Mouse (Mus musculus) liver, embryonic 16.5 days (tissue): ENCODE data around the gene Pkdcc. TPM values are rescaled to one million over a fixed set of nuclear protein-coding genes. Genes with fewer than 3 reads are reported as not detected.

Source experiments
- ATAC-seq: fragments of 200-750 bp; cut with Nextera tagmentation; 2 replicates; pipeline ENCODE4 v1.8.0; 2017; ENCODE audit warnings: low read depth, mild to moderate bottlenecking, moderate number of reproducible peaks, moderate library complexity
- H3K27ac ChIP-seq: fragments of 300-500 bp; sonication (generic); 2 replicates; pipeline ENCODE4 v1.5.1; 2014; ENCODE audit warnings: mild to moderate bottlenecking, low read length
- H3K27me3 ChIP-seq: fragments of 300-500 bp; sonication (generic); 2 replicates; pipeline ENCODE4 v1.6.1; 2014; ENCODE audit warnings: low read depth, low read length, mixed read lengths; ENCODE audit not compliant: control insufficient read depth, insufficient read depth
- H3K36me3 ChIP-seq: fragments of 300-500 bp; sonication (generic); 2 replicates; pipeline ENCODE4 v1.6.1; 2014; ENCODE audit warnings: mild to moderate bottlenecking; ENCODE audit not compliant: control insufficient read depth, insufficient read depth
- H3K4me1 ChIP-seq: fragments of 300-500 bp; sonication (generic); 2 replicates; pipeline ENCODE4 v1.6.1; 2014; ENCODE audit warnings: low read depth, low read length, mixed read lengths; ENCODE audit not compliant: control insufficient read depth
- H3K4me2 ChIP-seq: fragments of 300-500 bp; sonication (generic); 2 replicates; pipeline ENCODE4 v1.6.1; 2014; ENCODE audit warnings: low read depth, low read length, mixed read lengths
- H3K4me3 ChIP-seq: fragments of 300-500 bp; sonication (generic); 2 replicates; pipeline ENCODE4 v1.5.1; 2014; ENCODE audit warnings: low read depth, mild to moderate bottlenecking, low read length
- H3K9ac ChIP-seq: fragments of 300-500 bp; sonication (generic); 2 replicates; pipeline ENCODE4 v1.6.1; 2014; ENCODE audit warnings: low read depth, low read length
- H3K9me3 ChIP-seq: fragments of 300-500 bp; sonication (generic); replicated peaks from 2 replicates; pipeline ENCODE4 v1.6.1; 2016; ENCODE audit warnings: low read length; ENCODE audit not compliant: control insufficient read depth
- WGBS: fragments of 180-500 bp; shearing (Covaris S2); extraction: QIAGEN DNeasy Blood & Tissue Kit; methylation state at CpG from one replicate; pipeline ENCODE4 v1.1.7; 2014; ENCODE audit not compliant: insufficient replicate concordance; 5-methylcytosine and 5-hydroxymethylcytosine counted together
- polyA plus RNA-seq: library from polyadenylated mRNA; unstranded; fragments of >200 nt; fragmentation: Nextera tagmentation; extraction: Ambion mirVana; gene quantifications from 2 replicates; pipeline ENCODE4 v1.2.1, GENCODE M21; 2015

Gene Pkdcc
- polyA plus RNA-seq, 1 experiment from 2014 or later, result 2.5 TPM

- H3K36me3 ChIP-seq, result no peaks in the 10 kb centered on the region
- H3K9ac ChIP-seq, result no peak overlapping the region
- H3K27ac ChIP-seq, result no peak overlapping the region
- ATAC-seq, result no peak
- H3K4me2 ChIP-seq, result no peak overlapping the region
- no peak overlapping the region for H3K4me3 ChIP-seq
- peaks cover 6% of the 10 kb centered on the region for H3K4me1 ChIP-seq
- WGBS, result 66% methylated on average over 13 of the region's 13 CpGs
- no peaks in the 10 kb centered on the region for H3K27me3 ChIP-seq
- no peaks in the 10 kb centered on the region for H3K9me3 ChIP-seq
These were observed 9.4 kb downstream of the Pkdcc start for GRCm38 (mm10) chr17:83224451-83224971.

- no peak overlapping the region for H3K9ac ChIP-seq
- no peaks in the 10 kb centered on the region for H3K27me3 ChIP-seq
- no peaks in the 10 kb centered on the region for H3K36me3 ChIP-seq
- H3K4me3 ChIP-seq, result no peak overlapping the region
- no peak overlapping the region for H3K4me2 ChIP-seq
- no peaks in the 10 kb centered on the region for H3K9me3 ChIP-seq
- WGBS, result 57% methylated on average over 8 of the region's 8 CpGs
- H3K27ac ChIP-seq, result no peak overlapping the region
- H3K4me1 ChIP-seq, result peaks cover 4% of the 10 kb centered on the region
- ATAC-seq, result no peak
These were observed 11.4 kb downstream of the Pkdcc start for GRCm38 (mm10) chr17:83226395-83226986.

- Histone ChIP-seq H3K9ac (no peak overlapping the region), H3K4me3 (no peak overlapping the region), H3K4me2 (no peak overlapping the region), H3K9me3 (no peaks in the 10 kb centered on the region), H3K27ac (no peak overlapping the region), H3K27me3 (no peaks in the 10 kb centered on the region), H3K36me3 (no peaks in the 10 kb centered on the region), H3K4me1 (no peaks in the 10 kb centered on the region)
- no peak for ATAC-seq
- 49% methylated on average over 11 of the region's 11 CpGs for WGBS
These were observed 16.3 kb downstream of the Pkdcc start for GRCm38 (mm10) chr17:83231357-83231756.

GRCm38 (mm10) chr17:83235227-83235626 lies 20.1 kb downstream of the Pkdcc start:
- ATAC-seq, result no peak
- Histone ChIP-seq H3K4me1 (no peaks in the 10 kb centered on the region), H3K4me3 (no peak overlapping the region), H3K36me3 (no peaks in the 10 kb centered on the region), H3K27ac (no peak overlapping the region), H3K27me3 (no peaks in the 10 kb centered on the region), H3K9me3 (no peaks in the 10 kb centered on the region), H3K4me2 (no peak overlapping the region), H3K9ac (no peak overlapping the region)
- 73% methylated on average over 10 of the region's 10 CpGs for WGBS

- Histone ChIP-seq H3K4me2 (no peak overlapping the region), H3K36me3 (no peaks in the 10 kb centered on the region), H3K4me1 (no peaks in the 10 kb centered on the region), H3K27ac (no peak overlapping the region), H3K4me3 (no peak overlapping the region), H3K9ac (no peak overlapping the region), H3K9me3 (no peaks in the 10 kb centered on the region), H3K27me3 (no peaks in the 10 kb centered on the region)
- ATAC-seq, result no peak
- WGBS, result 61% methylated on average over 8 of the region's 8 CpGs
These were observed 21.1 kb downstream of the Pkdcc start for GRCm38 (mm10) chr17:83236202-83236601.

- Histone ChIP-seq H3K9me3 (no peaks in the 10 kb centered on the region), H3K9ac (no peak overlapping the region), H3K27ac (no peak overlapping the region), H3K4me2 (no peak overlapping the region), H3K4me3 (no peak overlapping the region), H3K36me3 (no peaks in the 10 kb centered on the region), H3K27me3 (no peaks in the 10 kb centered on the region), H3K4me1 (no peaks in the 10 kb centered on the region)
- ATAC-seq, result no peak
- 69% methylated on average over 16 of the region's 16 CpGs for WGBS
These were observed 23.3 kb downstream of the Pkdcc start for GRCm38 (mm10) chr17:83238123-83239058.

- H3K27ac ChIP-seq, result no peak overlapping the region
- no peak for ATAC-seq
- H3K9me3 ChIP-seq, result no peaks in the 10 kb centered on the region
- no peak overlapping the region for H3K4me2 ChIP-seq
- no peaks in the 10 kb centered on the region for H3K4me1 ChIP-seq
- H3K9ac ChIP-seq, result no peak overlapping the region
- no peaks in the 10 kb centered on the region for H3K27me3 ChIP-seq
- no peaks in the 10 kb centered on the region for H3K36me3 ChIP-seq
- WGBS, result 12% methylated on average over 1 of the region's 1 CpGs
- no peak overlapping the region for H3K4me3 ChIP-seq
These were observed 29.4 kb downstream of the Pkdcc start for GRCm38 (mm10) chr17:83244502-83244901.

- H3K27me3 ChIP-seq, result no peaks in the 10 kb centered on the region
- H3K4me2 ChIP-seq, result no peak overlapping the region
- no peak overlapping the region for H3K4me3 ChIP-seq
- H3K9me3 ChIP-seq, result no peaks in the 10 kb centered on the region
- no peaks in the 10 kb centered on the region for H3K36me3 ChIP-seq
- H3K27ac ChIP-seq, result no peak overlapping the region
- no peak for ATAC-seq
- WGBS, result 48% methylated on average over 3 of the region's 3 CpGs
- no peaks in the 10 kb centered on the region for H3K4me1 ChIP-seq
- no peak overlapping the region for H3K9ac ChIP-seq
These were observed 30.4 kb downstream of the Pkdcc start for GRCm38 (mm10) chr17:83245460-83245859.

GRCm38 (mm10) chr17:83246090-83246489 lies 31.0 kb downstream of the Pkdcc start:
- 14% methylated on average over 7 of the region's 7 CpGs for WGBS

More at GRCm38 (mm10) chr17:83246090-83246489, 31.0 kb downstream of the Pkdcc start:
- Histone ChIP-seq H3K9me3 (no peaks in the 10 kb centered on the region), H3K36me3 (no peaks in the 10 kb centered on the region), H3K9ac (no peak overlapping the region), H3K4me2 (no peak overlapping the region), H3K4me1 (no peaks in the 10 kb centered on the region), H3K27ac (no peak overlapping the region), H3K4me3 (no peak overlapping the region), H3K27me3 (no peaks in the 10 kb centered on the region)
- ATAC-seq, result no peak
